Mouse (Mus musculus) G1E (cell line): ENCODE measurements around the gene Afap1l2. TPM values are rescaled to one million over a fixed set of nuclear protein-coding genes. Genes with fewer than 3 reads are reported as not detected.

Experiments
- ATAC-seq: 2 replicates; pipeline ENCODE4 v1.8.0; 2016; ENCODE audit warnings: mild to moderate bottlenecking; ENCODE audit not compliant: insufficient number of reproducible peaks, poor library complexity, low FRiP score, severe bottlenecking; ENCODE audit errors: extremely low read depth
- DNase-seq: peaks from one replicate; pipeline ENCODE4 v3.0.0; 2012; ENCODE audit warnings: low spot score
- H3K27me3 ChIP-seq: 2 replicates; pipeline ENCODE4 v1.6.1; 2012; ENCODE audit warnings: mild to moderate bottlenecking, low read length, inconsistent platforms; ENCODE audit not compliant: insufficient read depth
- H3K36me3 ChIP-seq: replicated peaks from 2 replicates; pipeline ENCODE3; 2012; ENCODE audit warnings: mild to moderate bottlenecking, inconsistent platforms
- H3K4me1 ChIP-seq: 2 replicates; pipeline ENCODE4 v1.6.1; 2012; ENCODE audit warnings: low read depth, low read length, inconsistent platforms, mixed read lengths; ENCODE audit not compliant: insufficient read depth
- H3K4me3 ChIP-seq: 2 replicates; pipeline ENCODE4 v1.5.1; 2012; ENCODE audit warnings: low read depth, mild to moderate bottlenecking, inconsistent platforms, low read length, moderate library complexity, mixed read lengths
- H3K9me3 ChIP-seq: replicated peaks from 2 replicates; pipeline ENCODE4 v1.6.1; 2012; ENCODE audit warnings: inconsistent platforms
- CTCF ChIP-seq: IDR thresholded peaks from 2 replicates; pipeline ENCODE4 v1.5.1; 2012; ENCODE audit warnings: low read depth, low read length, inconsistent platforms, mixed read lengths
- GATA1 ChIP-seq: IDR thresholded peaks from 2 replicates; pipeline ENCODE4 v1.6.1; 2012; ENCODE audit warnings: borderline replicate concordance, low read length, inconsistent platforms, mixed read lengths
- GATA2 ChIP-seq: IDR thresholded peaks from 2 replicates; pipeline ENCODE4 v1.6.1; 2012; ENCODE audit warnings: low read depth, low read length, inconsistent platforms, borderline replicate concordance
- POLR2AphosphoS5 ChIP-seq: IDR thresholded peaks from 2 replicates; pipeline ENCODE4 v1.6.1; 2012; ENCODE audit warnings: low read depth, low read length, inconsistent platforms; ENCODE audit not compliant: insufficient replicate concordance
- TAL1 ChIP-seq: conservative IDR thresholded peaks from 2 replicates; pipeline ENCODE4 v1.6.1; 2012; ENCODE audit warnings: low read depth, low read length, inconsistent platforms, mixed read lengths
- polyA plus RNA-seq: library from polyadenylated mRNA; stranded (reverse); fragments of >175 nt; gene quantifications from 2 replicates; pipeline ENCODE4 v1.2.3, GENCODE M21; 2012
- total RNA-seq, 2 experiments: library from RNA; stranded (forward) in 1 of 2; stranded (reverse) in 1 of 2; fragments of 200-1000 nt in 1 of 2; fragments of >200 nt in 1 of 2; fragmentation: Nextera tagmentation in 1 of 2; gene quantifications; 2 replicates each; pipeline ENCODE4 v1.2.3; 2014 to 2017

The Afap1l2 gene
- total and polyA plus RNA-seq, 3 experiments: 0.11 TPM; not detected in 2

- ATAC-seq (no peak), DNase-seq (no peak)
- Histone ChIP-seq H3K36me3 (no peaks in the 10 kb centered on the region), H3K4me1 (no peaks in the 10 kb centered on the region), H3K27me3 (no peaks in the 10 kb centered on the region), H3K4me3 (no peak overlapping the region), H3K9me3 (peaks cover 3% of the 10 kb centered on the region; the same call in 1 of the 2 replicates)
- TF ChIP-seq POLR2AphosphoS5: no peak
- TF ChIP-seq GATA2: no peak
- no peak for TF ChIP-seq TAL1
- TF ChIP-seq GATA1: no peak
- no peak for TF ChIP-seq CTCF
Observed at GRCm38 (mm10) chr19:57002741-57003459, 5.1 kb downstream of the Afap1l2 start.

- ATAC-seq (no peak), DNase-seq (no peak)
- Histone ChIP-seq H3K4me1 (no peaks in the 10 kb centered on the region), H3K27me3 (no peaks in the 10 kb centered on the region), H3K36me3 (no peaks in the 10 kb centered on the region), H3K9me3 (no peaks in the 10 kb centered on the region), H3K4me3 (no peak overlapping the region)
- TF ChIP-seq POLR2AphosphoS5 (no peak), CTCF (no peak), GATA2 (no peak), GATA1 (no peak), TAL1 (no peak)
Observed at GRCm38 (mm10) chr19:57001926-57002325, 6.1 kb downstream of the Afap1l2 start.

GRCm38 (mm10) chr19:57000592-57000991, 7.4 kb downstream of the Afap1l2 start:
- no peaks in the 10 kb centered on the region for H3K36me3 ChIP-seq
- TF ChIP-seq GATA1 (no peak), CTCF (no peak), GATA2 (no peak), TAL1 (no peak), POLR2AphosphoS5 (no peak)
- H3K4me1 ChIP-seq: no peaks in the 10 kb centered on the region
- 0 out of 2 replicates have a peak, but pooled peaks cover 2% of the 10 kb centered on the region for H3K27me3 ChIP-seq
- H3K9me3 ChIP-seq: no peaks in the 10 kb centered on the region
- H3K4me3 ChIP-seq: no peak overlapping the region
- ATAC-seq (no peak), DNase-seq (no peak)

- Histone ChIP-seq H3K36me3 (no peaks in the 10 kb centered on the region), H3K4me1 (no peaks in the 10 kb centered on the region), H3K27me3 (0 out of 2 replicates have a peak, but pooled peaks cover 2% of the 10 kb centered on the region), H3K9me3 (no peaks in the 10 kb centered on the region), H3K4me3 (no peak overlapping the region)
- TF ChIP-seq TAL1: no peak
- TF ChIP-seq GATA2: no peak
- no peak for TF ChIP-seq GATA1
- TF ChIP-seq CTCF: no peak
- no peak for TF ChIP-seq POLR2AphosphoS5
- no peak for ATAC-seq
- no peak for DNase-seq
Observed at GRCm38 (mm10) chr19:56999781-57000180, 8.2 kb downstream of the Afap1l2 start.

- no peak for TF ChIP-seq GATA2
- TF ChIP-seq TAL1: no peak
- TF ChIP-seq GATA1: no peak
- no peak for TF ChIP-seq POLR2AphosphoS5
- TF ChIP-seq CTCF: no peak
- peaks cover 4% of the 10 kb centered on the region; the same call in 1 of the 2 replicates for H3K27me3 ChIP-seq
- ATAC-seq: no peak
Observed at GRCm38 (mm10) chr19:56998910-56999309, 9.1 kb downstream of the Afap1l2 start.

GRCm38 (mm10) chr19:56998331-56998730, 9.7 kb downstream of the Afap1l2 start:
- peaks cover 4% of the 10 kb centered on the region; the same call in 1 of the 2 replicates for H3K27me3 ChIP-seq
- H3K4me3 ChIP-seq: no peak overlapping the region
- TF ChIP-seq TAL1: no peak
- TF ChIP-seq GATA2: no peak
- no peak for TF ChIP-seq GATA1
- TF ChIP-seq POLR2AphosphoS5: no peak
- TF ChIP-seq CTCF: no peak
- no peaks in the 10 kb centered on the region for H3K36me3 ChIP-seq
- no peak for DNase-seq
- no peak for ATAC-seq
- H3K9me3 ChIP-seq: no peaks in the 10 kb centered on the region
- H3K4me1 ChIP-seq: no peaks in the 10 kb centered on the region

More at GRCm38 (mm10) chr19:56998910-56999309, 9.1 kb downstream of the Afap1l2 start:
- DNase-seq: no peak
- H3K36me3 ChIP-seq: no peaks in the 10 kb centered on the region
- H3K9me3 ChIP-seq: no peaks in the 10 kb centered on the region
- no peaks in the 10 kb centered on the region for H3K4me1 ChIP-seq
- H3K4me3 ChIP-seq: no peak overlapping the region
